Mouse (Mus musculus): ENCODE data around the gene Gramd1b. TPM values are rescaled to one million over a fixed set of nuclear protein-coding genes. Genes with fewer than 3 reads are reported as not detected.

The Gramd1b gene
- total RNA-seq, 2 experiments from 2014 or later = 147 to 167 TPM

DNA sequence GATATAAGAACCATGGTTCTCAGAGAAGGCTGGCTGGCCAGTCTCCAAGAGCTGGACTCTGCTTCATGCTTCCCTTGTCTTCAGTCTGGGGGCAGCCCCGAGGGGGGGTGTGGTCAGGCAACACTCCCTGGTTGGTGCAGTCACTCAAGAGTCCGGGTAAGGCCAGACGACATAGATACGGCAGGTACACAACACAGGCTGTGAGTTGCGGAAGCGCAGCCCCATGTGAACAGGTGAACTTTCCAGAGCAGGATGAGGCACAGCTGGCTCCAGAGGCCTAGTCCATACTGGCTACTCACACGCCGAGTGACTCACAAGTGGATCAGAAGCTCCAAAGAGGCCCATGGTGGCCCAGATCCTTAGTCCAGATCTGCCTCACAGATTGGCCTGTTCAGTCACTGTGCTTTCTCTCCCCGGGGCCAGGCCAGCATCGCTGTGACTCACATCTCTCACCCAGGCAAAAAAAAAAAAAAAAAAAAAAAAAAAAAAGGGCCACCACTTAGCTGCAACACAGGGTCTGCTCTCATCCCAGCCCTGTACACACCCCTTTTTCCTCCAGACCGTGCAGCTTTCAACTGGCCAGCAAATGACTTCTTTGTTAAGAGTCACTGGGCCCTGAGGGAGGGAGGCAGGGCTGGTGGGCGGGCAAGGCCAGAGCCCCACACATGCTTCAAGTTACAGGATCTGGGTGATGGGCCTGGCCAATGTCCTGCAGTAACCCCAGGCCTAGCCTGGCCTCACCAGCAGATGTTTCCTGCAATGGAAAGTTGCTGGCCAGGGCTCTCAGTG is 210.1 kb downstream of the Gramd1b start:
- DNase-seq (ENCODE audit: low spot score in 2 of 2) = peak in 1 of 2 experiments; percentile 58

DNA sequence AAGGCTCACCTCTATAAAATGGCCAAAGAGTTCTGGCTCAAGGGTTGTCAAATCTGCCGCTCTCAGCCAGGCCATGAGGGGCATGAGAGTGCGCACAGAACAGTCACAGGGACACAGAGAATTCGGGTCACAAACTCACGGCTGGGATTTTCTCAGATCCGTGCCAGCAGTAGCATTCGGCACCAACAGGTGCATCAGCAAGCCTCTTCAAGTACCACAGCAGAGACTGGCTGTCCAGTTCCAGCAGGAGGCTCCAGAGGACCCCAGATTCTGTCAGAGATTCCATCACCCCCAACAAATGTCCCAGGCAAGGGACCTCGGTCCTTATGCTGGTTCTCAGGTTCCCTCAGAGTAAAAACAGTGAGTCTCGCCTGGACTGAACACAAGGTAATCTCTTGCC is 210.8 kb downstream of the Gramd1b start:
- DNase-seq (ENCODE audit: low spot score in 2 of 2) = no peak

DNA sequence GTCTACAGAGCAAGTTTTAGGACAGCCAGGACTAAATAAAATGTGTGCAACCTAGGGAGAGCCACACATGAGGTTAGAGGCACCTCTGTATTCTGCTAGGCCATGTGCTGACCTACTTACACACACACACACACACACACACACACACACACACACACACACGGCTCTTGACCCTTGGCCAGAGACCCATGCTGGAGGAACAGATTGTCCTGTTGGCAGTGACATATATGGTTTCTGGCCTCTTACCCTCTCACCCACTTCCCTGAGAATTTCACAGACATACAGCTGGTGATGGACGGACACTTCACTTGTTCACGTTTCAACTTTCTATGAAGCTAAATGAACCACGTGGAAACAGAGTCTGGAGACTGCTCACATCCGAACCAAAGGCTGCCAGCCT is 212.4 kb downstream of the Gramd1b start:
- no peak for DNase-seq (ENCODE audit: low spot score in 2 of 2)

DNA sequence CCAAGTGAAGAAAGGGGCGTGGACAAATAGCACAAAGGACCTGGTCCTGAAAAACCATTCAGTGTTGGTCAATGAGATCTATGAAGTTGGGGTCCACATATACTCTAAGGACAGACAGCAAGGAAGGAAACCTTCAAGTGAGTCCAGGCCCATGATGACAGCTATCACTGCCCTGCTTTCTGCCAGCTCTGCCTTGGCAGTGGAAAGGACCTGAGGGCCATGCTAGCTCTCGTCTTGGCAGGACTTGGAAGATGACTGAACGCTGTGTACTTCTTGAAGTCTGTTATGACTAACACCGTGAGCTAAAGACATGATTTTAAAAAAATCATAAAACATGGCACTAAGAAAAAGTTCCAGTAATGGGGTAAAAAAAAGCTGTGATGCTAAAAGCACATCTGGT is 213.4 kb downstream of the Gramd1b start:
- DNase-seq (ENCODE audit: low spot score in 2 of 2) = no peak

DNA sequence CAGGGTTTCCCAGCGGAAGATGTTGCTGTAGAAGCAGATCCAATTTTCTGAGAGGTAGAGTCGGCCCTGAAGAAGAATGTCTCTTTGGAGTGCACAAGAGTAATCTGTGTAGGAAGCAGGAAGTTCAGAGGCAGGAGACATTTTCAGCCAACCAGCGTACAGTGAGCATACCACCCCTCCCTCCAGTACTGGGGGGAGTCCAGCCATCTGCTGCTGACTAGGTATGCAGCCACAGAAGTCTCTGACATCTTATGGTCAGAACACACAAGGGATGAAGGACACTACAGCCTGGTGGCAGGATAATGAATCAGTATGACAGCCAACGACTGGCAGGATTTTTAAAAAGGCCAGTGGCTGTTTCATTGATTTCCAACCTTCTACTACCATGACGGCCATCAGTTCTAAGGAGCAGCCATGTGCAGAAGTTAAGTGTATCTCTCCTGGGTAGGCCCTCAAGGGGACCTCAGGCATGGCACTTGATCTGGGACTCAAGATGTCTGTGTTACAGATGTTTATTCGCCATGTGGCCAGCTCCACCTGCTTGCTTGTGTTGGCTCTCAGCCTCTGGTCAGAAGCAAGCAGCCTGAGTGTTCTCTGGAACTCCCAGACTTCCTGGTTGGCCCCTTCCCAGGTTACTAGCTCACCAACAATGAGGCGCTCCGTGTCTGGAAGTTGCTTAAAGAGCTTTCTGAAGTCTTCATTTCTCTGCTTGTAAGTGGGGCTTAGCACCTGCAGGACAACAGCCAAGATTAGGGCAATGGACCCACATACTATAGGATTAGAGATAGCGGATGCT is 214.1 kb downstream of the Gramd1b start:
- no peak for DNase-seq (ENCODE audit: low spot score in 2 of 2)

DNA sequence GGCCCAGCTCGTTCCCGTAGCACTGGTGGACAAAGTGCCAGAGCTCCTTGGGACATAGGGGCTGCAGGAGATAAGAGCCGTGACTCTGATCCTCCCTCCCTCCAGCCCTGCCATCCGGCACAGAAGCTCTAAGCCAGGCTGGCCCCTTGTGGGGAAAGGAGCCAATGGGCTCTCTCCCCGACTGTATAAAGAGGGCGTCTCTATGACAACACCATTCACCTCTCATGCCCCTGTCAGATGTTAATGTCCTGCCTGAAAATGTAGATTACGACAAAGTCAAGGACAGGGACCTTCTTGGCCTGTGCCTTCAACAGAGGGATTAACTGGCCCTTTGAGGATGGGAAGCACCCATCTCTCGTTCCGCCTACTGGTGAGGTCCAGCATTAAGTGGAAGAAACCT is 219.4 kb downstream of the Gramd1b start:
- DNase-seq (ENCODE audit: low spot score in 2 of 2) = no peak

DNA sequence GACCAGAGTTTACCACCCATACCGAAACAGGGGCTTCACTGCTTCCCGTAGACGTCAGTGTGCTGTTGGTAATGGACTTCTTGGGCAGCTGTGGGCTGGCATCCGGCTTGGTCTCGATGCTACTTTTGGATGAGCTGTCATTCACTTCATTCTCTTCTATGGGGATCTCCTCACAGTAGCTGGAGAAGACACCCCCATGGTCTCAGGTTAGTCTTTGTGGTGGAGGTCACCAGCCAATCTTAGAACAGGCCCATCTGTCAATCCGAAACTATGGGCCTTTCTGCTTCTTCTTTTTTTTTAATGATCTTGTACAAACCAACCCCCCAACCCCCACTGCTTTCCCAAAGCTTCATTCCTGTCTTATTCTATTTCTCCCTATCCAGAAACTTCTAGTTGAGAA is 221.3 kb downstream of the Gramd1b start:
- no peak for DNase-seq (ENCODE audit: low spot score in 2 of 2)

DNA sequence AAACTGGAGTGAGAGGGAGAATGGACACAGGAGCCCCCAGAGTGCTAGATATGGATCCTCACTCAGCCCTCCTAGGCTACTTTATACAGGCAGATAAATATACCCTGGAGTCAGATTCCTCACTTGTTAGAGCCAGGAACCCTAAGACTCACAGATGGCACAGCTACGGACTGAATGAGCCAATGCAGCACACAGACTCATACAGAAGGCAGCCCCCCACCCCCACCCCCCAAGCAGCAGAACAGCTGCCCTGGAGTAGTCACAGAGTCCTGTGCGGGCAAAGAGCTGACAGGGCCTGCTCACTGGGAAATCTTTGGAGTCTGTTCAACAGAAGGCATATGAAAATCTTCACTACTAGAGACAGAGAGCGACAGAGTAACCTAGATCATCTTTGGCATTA is 223.9 kb downstream of the Gramd1b start:
- no peak for DNase-seq (ENCODE audit: low spot score in 2 of 2)

DNA sequence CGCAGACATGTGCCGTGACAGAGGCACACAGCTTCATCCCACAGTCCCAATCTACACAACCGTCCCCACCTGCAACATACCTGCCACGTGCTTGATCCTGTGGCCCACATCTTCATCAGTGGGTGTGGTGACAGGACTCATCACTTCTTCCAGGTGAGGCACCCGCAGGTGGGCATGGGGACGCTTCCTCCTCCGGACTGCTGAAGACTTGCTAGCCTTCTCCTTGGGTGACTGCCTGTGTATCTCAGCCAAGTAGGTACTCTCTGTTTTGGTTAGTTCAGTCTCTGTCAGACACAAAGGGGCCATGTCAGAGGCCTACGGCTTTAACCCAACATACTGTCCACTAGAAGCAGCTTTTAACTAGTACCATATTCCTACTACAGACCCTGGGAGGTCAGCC is 226.9 kb downstream of the Gramd1b start:
- no peak for DNase-seq (ENCODE audit: low spot score in 2 of 2)

DNA sequence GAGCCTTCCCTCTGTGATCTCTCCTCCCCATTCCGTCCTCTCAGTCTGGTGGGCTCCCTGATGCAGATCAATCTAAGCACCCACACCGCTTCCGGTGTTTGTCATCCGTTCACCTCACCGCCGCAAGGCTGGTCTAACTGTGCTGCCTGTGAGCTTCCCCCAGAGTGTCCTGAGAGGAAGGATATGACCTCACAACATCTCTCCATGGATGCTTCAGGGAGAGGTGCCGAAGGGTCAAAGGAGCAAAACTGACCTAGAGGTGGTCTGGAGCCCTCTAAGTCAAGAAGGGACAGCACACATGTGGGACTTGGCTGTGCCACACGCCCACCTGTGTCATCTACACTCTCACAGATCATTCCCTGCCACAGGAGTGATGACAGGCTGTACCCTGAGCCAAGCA is 228.8 kb downstream of the Gramd1b start:
- no peak for DNase-seq (ENCODE audit: low spot score in 2 of 2)

DNA sequence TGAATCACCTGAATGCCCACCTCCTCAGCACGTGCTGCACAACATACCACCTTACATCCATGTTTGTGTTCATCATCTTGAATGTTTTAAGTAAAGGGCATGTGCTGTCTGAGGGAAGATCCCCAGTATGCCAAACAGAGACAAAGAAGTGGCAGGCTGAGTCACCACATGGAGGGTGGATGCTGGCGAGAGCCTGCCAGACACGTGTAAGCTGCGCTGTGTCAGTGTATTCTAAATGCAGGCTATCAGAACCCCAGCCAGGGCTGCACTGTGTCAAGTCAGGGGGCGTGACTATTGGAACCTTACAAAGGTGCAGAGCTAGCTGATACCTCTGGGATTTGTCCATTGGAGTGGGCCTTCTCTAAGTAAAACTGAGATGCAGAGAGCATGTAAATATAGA is 229.7 kb downstream of the Gramd1b start:
- DNase-seq (ENCODE audit: low spot score in 2 of 2) = no peak

DNA sequence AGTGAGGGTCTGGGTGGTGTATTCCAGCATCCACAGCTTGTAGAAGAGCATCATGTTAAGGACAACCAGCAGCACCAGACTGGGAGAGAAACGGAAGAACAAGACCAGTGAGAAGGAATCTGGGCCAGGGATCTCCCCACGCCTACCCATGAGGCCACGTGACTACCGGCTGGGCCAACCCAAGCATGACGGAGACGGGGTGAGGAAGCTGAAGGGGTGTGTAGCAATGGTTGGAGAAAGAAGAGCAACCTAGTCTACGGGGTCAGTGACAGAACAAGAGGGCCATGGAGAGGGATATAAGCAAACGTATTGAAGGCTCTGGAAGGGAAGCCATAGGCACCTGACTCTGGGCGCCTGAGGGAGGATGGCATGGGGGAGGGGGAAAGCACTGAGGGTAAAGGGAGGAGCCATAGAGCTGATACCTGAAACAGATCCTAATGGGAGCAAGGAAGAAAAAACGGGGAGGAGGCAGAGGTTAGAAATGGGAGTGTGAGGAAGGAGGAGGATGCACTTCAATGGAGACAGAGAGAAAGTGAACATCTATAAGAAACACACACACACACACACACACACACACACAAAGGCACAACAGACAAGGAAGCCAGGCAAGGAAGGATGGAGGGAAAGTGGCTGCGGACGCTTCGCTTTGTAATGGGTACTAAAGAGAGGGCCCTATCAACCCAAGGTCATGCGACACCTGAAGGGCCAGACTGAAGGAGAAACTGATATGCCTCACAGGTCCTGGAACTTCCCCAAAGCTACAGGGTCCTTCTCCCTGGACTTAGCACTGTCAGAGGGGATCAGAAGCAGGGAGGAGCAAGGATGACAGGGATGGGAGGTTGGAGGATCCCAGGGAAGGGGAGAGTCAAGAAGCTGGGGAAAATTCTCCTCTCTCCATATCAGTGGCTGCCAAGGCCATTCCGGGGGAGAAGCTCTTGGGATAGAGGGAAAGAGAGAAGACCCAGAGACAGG is 230.9 kb downstream of the Gramd1b start:
- DNase-seq (ENCODE audit: low spot score in 2 of 2) = no peak

DNA sequence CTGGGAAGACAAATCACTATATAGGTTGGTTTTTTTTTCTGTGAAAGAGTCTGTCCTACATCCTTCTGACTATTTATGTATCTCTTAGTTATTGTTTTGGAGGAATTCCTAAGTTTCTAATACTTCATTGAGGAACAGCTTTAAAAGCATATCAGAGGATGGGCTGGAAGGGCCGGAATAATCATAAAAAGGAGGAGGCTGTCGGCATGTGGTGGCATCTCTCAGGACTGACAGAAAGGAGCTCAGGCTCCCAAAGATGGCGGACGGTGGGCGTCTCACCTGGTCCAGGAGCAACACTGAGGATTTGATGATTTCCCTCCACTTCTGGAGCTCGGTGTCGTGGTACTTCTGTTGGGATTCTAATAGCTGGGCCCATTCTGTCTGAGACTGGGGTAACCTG is 231.9 kb downstream of the Gramd1b start:
- DNase-seq (ENCODE audit: low spot score in 2 of 2) = no peak

DNA sequence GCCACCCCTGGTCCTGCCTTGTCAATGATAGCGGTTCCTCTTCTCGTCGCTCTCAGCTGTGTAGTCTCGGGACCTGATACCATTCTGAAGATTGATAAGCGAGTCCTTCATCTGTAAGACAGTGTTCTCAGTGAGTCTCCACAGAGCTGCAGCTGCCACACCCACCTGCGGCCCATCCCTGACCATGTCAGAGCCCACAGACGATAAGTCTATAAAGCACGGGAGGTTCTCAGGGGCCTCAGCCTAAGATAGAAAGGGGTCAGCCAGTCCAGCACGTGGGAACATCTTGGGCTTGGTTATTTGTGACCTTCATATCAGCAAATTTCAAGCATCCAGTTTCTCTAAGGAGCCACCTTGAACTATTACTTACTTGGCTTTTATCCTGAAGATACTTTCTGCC is 233.2 kb downstream of the Gramd1b start:
- no peak for DNase-seq (ENCODE audit: low spot score in 2 of 2)

DNA sequence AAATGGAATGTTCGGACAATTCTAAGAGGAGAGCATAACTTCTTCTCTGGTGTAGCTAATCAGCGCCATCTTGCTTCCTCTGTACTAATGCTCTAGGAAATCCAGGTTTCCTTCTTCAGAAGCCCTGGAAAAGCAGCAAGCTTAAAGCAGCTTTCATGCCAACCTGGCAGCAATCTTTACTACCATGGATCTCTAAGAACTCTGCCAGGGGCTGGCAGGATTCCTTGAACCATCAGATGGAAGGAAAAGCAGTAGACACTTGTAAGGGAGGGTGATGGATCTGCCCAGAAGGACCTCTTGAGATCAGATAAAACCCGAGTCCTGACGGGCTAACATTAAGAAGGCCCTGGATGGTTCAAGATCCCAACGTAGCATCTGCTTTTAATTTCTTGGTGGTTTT is 234.9 kb downstream of the Gramd1b start:
- no peak for DNase-seq (ENCODE audit: low spot score in 2 of 2)

DNA sequence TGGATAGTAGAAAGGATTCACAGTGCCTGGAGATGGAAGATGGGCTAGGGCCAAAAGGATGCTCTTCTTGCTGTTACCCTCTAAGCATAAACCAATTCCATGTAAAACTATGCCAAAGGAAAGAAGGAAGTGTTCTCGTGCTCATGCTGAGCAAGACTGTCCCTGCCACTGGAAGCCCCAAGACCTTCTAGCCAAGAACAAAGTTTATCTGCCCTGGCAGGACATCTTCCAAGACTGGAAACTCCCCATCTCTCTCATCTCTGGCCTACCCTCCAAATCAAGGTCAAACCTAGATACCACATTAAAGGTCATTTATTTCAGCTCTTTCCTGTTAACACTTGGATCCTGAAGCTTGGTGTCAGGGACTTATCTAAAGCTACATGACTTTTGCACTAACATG is 236.3 kb downstream of the Gramd1b start:
- no peak for DNase-seq (ENCODE audit: low spot score in 2 of 2)

DNA sequence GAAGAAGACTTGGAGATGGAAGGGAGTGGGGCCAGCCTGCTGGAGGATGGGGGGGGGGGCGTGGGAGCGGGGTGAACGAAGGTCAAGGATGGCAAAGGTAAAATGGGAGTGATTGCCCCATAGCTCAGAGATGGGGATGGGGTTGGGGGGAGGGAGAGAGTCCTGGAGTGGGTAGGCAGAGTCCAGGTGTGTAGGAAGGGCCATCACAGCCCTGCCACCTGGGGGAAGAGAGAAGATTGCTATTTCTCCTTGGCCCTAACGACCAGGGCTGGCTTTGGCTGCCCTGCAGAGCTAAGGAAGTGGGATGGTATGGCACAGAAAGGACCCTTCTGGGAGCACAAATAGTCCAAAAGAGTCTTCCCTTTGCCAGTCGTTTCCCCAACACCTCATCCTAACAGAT is 237.0 kb downstream of the Gramd1b start:
- no peak for DNase-seq (ENCODE audit: low spot score in 2 of 2)

DNA sequence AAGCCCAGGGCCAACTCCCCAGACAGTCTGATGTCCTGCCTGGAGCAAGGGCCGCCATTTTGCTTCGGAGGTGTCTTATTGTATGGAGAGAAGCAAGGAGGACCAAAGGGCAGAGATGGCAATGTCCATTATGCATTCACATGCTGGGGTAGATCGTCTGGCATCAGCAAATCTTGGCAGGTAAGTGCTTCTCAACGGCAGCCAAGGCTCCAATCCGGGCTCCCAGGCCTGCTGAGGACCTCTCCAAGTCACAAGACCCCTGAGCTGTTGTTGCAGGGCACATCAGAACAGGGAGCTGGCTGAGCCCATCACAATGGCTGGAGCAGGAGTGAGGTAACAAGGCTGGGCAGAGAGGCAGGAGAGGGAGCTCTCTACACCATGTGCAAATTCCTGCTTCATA is 237.4 kb downstream of the Gramd1b start:
- DNase-seq (ENCODE audit: low spot score in 2 of 2) = no peak

DNA sequence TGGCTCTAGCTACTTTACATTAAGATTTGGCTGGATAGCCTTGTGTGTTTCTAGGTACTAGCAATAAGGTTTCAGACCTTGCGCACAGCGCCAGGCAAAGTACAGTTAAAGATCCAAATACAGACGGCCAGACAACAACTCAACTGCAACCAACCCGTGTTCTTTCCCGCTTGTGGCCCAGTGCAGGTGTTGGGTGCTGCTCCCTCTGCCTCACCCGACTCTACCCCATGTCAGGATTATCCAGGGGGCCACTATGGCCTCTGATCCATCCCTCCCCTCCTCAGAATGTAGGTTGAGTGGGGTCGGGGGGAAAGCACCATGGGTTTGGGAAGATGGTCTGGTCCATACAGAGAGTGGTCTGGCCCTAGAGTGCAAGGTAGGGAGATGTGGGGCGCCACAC is 237.9 kb downstream of the Gramd1b start:
- DNase-seq (ENCODE audit: low spot score in 2 of 2) = no peak

DNA sequence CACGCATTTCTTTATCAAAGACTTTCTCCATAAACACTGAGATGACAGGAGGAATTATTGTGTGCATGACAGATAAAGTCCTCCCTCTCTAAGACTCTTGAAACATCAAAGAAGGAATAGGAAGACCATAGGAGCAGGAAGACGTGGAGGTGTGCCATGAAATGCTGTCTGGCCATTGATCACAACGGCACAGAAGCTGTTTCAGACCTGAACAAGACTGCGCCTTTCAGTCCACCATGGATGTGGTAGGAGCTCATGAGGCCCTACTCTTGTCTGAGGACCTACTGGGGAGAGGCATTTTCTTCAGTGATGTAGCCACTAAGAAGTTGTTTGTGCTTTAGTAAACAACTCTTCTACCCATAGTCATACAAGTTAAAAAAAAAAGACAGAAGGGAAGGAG is 238.7 kb downstream of the Gramd1b start:
- no peak for DNase-seq (ENCODE audit: low spot score in 2 of 2)

DNA sequence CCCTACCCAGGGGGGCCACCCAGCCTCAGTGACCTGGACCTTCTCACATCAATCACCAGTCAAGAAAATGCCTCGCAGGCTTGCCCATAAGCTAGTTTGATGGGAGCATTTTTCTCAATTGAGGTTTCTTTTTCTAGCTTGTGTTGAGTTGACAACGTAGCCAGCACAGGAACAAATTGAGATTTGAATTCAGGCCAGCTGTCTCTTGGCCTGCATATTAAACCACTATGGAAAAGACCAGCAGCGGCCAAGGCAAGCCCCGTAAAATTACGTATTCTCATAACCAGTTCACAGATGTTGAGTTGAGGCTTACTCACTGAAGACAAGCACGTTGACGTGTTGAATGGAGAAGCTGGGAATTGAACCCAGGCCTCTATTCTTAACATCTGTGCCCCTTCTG is 248.2 kb downstream of the Gramd1b start:
- DNase-seq (ENCODE audit: low spot score in 2 of 2) = peak in 1 of 2 experiments; percentile 61

DNA sequence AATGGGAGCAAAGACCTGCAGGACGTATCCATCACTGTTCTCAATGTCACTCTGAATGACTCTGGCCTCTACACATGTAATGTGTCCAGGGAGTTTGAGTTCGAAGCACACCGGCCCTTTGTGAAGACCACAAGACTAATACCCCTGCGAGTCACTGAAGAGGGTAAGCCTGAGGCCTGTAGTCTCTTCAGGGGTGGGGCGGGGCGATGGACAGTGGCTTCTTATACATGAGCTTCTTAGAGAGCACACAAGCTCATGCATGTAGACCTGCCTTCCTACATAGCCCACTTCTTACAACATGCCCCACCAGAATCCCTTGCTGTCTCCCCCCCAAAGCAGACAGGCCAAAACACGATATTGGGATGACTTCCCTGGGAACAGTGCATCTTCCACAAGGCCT is 251.7 kb downstream of the Gramd1b start:
- DNase-seq (ENCODE audit: low spot score in 2 of 2) = no peak
